Mouse (Mus musculus) C2C12 (cell line): ENCODE data around the gene S100a1.

Source experiments
- CEBPB ChIP-seq: IDR thresholded peaks from one replicate; pipeline ENCODE4 v1.6.1; 2011; ENCODE audit warnings: low read depth, mild to moderate bottlenecking, control low read depth, moderate library complexity
- CTCF ChIP-seq: IDR thresholded peaks from one replicate; pipeline ENCODE4 v1.5.1; 2011; ENCODE audit not compliant: control insufficient read depth, insufficient read depth, insufficient read length
- MAX ChIP-seq: IDR thresholded peaks from one replicate; pipeline ENCODE4 v1.6.1; 2011; ENCODE audit warnings: mild to moderate bottlenecking, control low read depth
- MYOG ChIP-seq: IDR thresholded peaks from one replicate; pipeline ENCODE4 v1.6.1; 2011; ENCODE audit not compliant: control insufficient read depth, insufficient read length; ENCODE audit errors: extremely low read depth
- USF1 ChIP-seq: IDR thresholded peaks from one replicate; pipeline ENCODE4 v1.6.1; 2011; ENCODE audit warnings: low read depth, mild to moderate bottlenecking, control low read depth, moderate library complexity

DNA sequence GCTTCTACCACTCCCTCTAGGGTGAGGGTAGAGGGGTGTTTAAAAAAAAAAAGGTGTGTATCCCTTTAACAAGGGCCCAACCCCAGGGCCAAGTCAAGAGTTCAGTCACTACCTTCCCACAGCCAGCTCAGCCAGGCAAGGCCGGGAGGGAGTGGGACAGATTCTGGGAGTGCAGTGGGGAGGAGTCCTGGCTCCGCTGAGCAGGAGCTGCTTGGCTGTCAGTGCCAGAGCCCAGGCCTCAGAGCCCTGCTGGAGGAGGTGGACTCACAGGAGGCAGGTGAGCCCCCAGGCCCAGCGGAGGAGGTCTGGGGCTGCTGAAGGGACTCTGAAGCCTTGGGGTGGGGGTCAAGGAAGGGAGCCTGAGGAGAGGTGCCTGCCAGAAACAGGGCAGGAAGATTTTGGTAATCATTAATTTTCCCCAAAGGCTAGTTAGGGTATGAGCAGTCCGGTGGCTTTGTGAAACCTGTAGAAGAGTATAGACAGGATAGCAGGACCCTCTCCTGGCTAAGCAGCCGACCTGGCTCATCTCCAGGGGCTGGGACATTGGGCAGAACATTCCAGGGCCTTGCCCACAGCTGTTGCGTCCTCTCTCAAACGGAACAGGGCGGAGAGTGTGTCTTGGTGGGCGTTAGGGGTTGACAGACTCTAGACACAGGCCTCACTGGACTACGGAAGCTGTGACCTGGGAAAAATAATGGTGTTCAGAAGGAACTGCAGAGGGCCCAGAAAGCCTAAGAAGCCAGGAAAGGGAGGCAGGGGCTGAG, 23.1 kb upstream of the S100a1 start, which contains the start of gene S100a16:
- TF ChIP-seq CTCF (no peak), CEBPB (no peak), MAX (no peak), USF1 (no peak), MYOG (no peak)
